Mouse (Mus musculus): Measurements from ENCODE around the gene Sept5. TPM values are rescaled to one million over a fixed set of nuclear protein-coding genes. Genes with fewer than 3 reads are reported as not detected.

The Sept5 gene
- polyA plus RNA-seq (2015; fragmentation: Nextera tagmentation; extraction: Ambion mirVana), result 169 and 176 TPM in 2 replicates

GRCm38 (mm10) chr16:18629390-18630231 lies at the start of gene Sept5:
Gene Sept5, minus strand, starts transcription at chr16:18629954.
- peak within 1 kb of the TSS; percentile 88 for H3K4me2 ChIP-seq
- H3K4me3 ChIP-seq, result peak within 1 kb of the TSS; percentile 84
- no peaks in the 10 kb centered on the region for H3K9me3 ChIP-seq
- WGBS, result 1% methylated on average over 55 of the region's 93 CpGs
- peaks cover 45% of the 10 kb centered on the region for H3K4me1 ChIP-seq (replicated peaks)
- peak; percentile 58 for ATAC-seq (ENCODE audit: low FRiP score)
- peak within 1 kb of the TSS; percentile 94 for H3K27ac ChIP-seq
- peaks cover 19% of the 10 kb centered on the region for H3K27me3 ChIP-seq
- H3K36me3 ChIP-seq, result peaks cover 11% of the 10 kb centered on the region
- peak within 1 kb of the TSS; percentile 96 for H3K9ac ChIP-seq

DNA sequence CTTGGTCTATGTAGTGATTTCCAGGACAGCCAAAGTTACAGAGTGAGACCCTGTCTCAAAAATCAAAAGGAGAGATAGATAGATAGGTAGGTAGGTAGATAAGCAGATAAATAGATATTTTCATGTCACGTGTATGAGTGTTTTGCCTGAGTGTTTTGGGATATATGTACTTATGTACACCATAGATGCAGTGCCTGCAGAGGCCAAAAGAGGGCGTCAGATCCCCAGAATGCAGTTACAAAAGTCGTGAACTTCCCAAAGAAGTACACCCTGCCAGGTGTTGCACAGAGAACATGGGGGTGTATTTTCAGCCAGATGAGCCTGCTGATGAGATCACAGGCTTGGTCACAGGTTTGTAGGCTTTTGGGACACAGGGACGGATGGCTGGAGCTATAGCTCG lies 49.4 kb upstream of the Sept5 start:
- no peak overlapping the region for H3K4me3 ChIP-seq
- no peaks in the 10 kb centered on the region for H3K27me3 ChIP-seq
- H3K27ac ChIP-seq, result no peak overlapping the region
- no peaks in the 10 kb centered on the region for H3K4me1 ChIP-seq (replicated peaks)
- WGBS, result 49% methylated on average over 5 of the region's 5 CpGs
- ATAC-seq (ENCODE audit: low FRiP score), result no peak
- H3K9ac ChIP-seq, result no peak overlapping the region
- no peaks in the 10 kb centered on the region for H3K9me3 ChIP-seq
- H3K36me3 ChIP-seq, result no peaks in the 10 kb centered on the region
- no peak overlapping the region for H3K4me2 ChIP-seq

GRCm38 (mm10) chr16:18677746-18678679 lies 48.3 kb upstream of the Sept5 start:
- WGBS, result 36% methylated on average over 17 of the region's 17 CpGs
- no peaks in the 10 kb centered on the region for H3K27me3 ChIP-seq
- no peak overlapping the region for H3K4me2 ChIP-seq
- no peaks in the 10 kb centered on the region for H3K9me3 ChIP-seq
- no peak overlapping the region for H3K9ac ChIP-seq
- no peak overlapping the region for H3K4me3 ChIP-seq
- no peak overlapping the region for H3K27ac ChIP-seq
- H3K4me1 ChIP-seq (replicated peaks), result no peaks in the 10 kb centered on the region
- no peak for ATAC-seq (ENCODE audit: low FRiP score)
- no peaks in the 10 kb centered on the region for H3K36me3 ChIP-seq

DNA sequence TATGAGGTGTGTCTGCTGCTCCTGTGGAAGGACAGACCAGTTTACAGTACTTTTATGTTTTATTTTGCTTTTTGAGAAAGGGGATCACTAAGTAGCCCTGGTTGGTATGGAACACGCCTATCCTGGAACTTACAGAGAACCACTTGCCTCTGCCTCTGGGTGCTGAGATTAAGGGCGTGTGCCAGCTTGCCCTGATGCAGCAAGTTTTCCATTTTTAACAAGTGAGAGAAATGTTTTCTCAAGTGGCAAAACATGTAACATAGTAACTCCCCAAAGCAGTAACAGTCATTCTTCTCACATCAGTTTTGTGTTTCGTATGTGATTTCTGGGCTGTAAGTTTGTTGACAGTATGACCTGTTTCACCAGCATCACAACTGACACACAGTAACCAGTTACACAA lies 43.3 kb upstream of the Sept5 start:
- H3K4me3 ChIP-seq, result no peak overlapping the region
- no peak overlapping the region for H3K4me2 ChIP-seq
- no peak overlapping the region for H3K9ac ChIP-seq
- no peaks in the 10 kb centered on the region for H3K4me1 ChIP-seq (replicated peaks)
- WGBS, result 89% methylated on average over 3 of the region's 3 CpGs
- ATAC-seq (ENCODE audit: low FRiP score), result no peak
- no peaks in the 10 kb centered on the region for H3K36me3 ChIP-seq
- H3K9me3 ChIP-seq, result no peaks in the 10 kb centered on the region
- no peak overlapping the region for H3K27ac ChIP-seq
- H3K27me3 ChIP-seq, result no peaks in the 10 kb centered on the region

DNA sequence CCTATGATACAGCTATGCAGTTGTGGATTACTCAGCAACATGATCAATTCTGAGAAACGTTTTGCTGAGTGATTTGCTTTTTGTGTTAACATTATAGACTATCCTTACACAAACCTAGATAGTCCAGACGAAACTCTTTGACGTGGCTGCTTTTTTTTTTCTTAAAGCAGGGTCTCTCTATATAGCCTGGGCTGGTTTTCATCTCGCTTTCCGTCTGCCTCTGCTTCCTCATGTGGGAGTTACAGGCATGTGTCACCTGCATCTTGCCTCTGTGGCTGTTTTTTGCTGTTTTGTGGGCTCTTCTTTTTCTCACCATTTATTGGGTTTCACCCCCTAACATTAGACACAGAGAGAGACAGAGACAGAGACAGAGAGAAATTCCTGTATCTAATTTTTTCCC lies 42.3 kb upstream of the Sept5 start:
- Histone ChIP-seq H3K36me3 (no peaks in the 10 kb centered on the region), H3K27ac (no peak overlapping the region), H3K27me3 (no peaks in the 10 kb centered on the region), H3K4me2 (no peak overlapping the region), H3K9ac (no peak overlapping the region), H3K4me3 (no peak overlapping the region), H3K9me3 (no peaks in the 10 kb centered on the region), H3K4me1 (replicated peaks) (no peaks in the 10 kb centered on the region)
- WGBS, result 72% methylated on average over 5 of the region's 5 CpGs
- ATAC-seq (ENCODE audit: low FRiP score), result no peak

DNA sequence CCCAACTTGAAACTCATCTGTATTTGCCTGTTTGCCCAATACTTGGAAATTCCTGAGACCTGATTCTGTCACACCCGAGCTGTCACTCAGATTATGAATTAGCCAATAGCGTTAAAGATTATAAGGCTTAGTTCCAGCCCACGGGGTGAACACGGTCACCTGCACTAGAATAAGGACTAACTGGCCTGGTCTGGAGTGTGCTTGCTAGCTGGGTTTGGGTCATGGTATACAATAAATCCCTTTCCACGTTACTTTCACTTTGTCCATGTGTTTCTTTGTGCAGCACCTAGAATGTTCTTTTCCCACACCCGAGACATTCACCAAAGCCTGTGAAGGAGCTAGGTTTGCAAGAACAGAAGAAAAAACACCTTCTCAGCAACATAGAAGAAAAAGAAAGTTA lies 40.2 kb upstream of the Sept5 start:
- no peaks in the 10 kb centered on the region for H3K4me1 ChIP-seq (replicated peaks)
- no peak overlapping the region for H3K27ac ChIP-seq
- WGBS, result 81% methylated on average over 6 of the region's 6 CpGs
- no peak for ATAC-seq (ENCODE audit: low FRiP score)
- no peaks in the 10 kb centered on the region for H3K27me3 ChIP-seq
- H3K4me2 ChIP-seq, result no peak overlapping the region
- H3K36me3 ChIP-seq, result no peaks in the 10 kb centered on the region
- H3K9ac ChIP-seq, result no peak overlapping the region
- H3K4me3 ChIP-seq, result no peak overlapping the region
- H3K9me3 ChIP-seq, result no peaks in the 10 kb centered on the region

DNA sequence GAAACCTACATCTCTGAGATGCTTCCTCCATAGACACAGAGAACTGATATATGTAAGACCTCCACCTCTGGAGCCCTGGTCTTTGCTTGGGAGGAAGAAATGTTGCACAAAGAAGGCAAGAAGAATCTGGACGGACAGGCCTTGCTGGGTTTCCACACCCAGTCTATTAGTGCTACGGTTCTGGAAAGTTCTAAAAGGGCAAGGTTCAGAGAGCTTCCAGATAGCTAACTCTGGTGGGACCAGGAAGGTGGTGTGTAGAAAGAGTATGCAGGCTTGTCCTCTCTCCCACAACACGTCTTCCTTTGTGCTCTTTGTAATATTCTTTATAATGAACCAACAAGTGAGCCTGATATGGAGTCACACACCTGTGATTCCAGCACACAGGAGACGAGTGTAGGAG lies 28.8 kb upstream of the Sept5 start:
- no peak overlapping the region for H3K4me3 ChIP-seq
- H3K27ac ChIP-seq, result no peak overlapping the region
- H3K4me2 ChIP-seq, result no peak overlapping the region
- no peak for ATAC-seq (ENCODE audit: low FRiP score)
- H3K36me3 ChIP-seq, result no peaks in the 10 kb centered on the region
- no peaks in the 10 kb centered on the region for H3K27me3 ChIP-seq
- no peak overlapping the region for H3K9ac ChIP-seq
- H3K9me3 ChIP-seq, result peaks cover 3% of the 10 kb centered on the region
- WGBS, result 84% methylated on average over 4 of the region's 4 CpGs
- no peaks in the 10 kb centered on the region for H3K4me1 ChIP-seq (replicated peaks)

GRCm38 (mm10) chr16:18655372-18656098 lies 25.8 kb upstream of the Sept5 start:
- no peaks in the 10 kb centered on the region for H3K27me3 ChIP-seq

DNA sequence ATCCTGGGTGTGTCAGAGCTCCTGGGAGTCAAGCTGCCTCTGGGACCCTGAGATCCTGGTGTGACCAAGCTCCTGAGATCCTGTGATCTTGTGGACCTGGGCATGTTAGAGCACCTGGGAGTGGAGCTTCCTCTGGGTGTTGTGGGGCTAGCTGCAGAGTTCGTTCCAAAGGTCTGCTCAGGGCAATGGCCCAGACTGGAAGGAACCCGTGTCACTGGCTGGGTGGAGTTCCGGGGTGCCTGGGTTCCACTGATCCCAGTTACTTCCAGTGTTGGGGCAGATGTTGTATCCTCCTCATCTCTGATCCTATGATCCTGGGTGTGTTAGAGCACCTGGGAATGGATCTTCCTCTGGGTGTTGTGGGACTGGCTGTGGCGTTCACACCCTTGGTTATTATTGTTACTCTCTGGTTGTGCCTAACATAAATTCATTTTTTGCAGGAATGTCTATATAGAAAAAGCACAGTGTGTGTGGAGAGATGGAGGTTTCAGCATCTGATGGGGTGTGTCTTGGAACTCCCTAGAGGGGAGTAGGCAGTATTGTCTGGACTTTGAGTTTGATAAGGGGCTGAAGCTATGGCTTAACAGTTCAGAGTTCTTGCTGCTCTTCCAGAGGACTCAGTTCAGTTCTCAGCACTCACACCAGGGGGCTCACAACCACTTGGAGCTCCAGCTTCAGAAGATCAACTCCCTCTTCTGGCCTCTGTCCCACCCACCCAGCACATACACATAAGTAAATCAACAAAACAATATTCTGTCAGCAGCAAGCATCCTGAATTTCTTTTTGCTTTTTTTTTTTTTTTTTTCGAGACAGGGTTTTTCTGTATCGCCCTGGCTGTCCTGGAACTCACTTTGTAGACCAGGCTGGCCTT lies 23.8 kb upstream of the Sept5 start:
- Histone ChIP-seq H3K36me3 (no peaks in the 10 kb centered on the region), H3K4me1 (replicated peaks) (no peaks in the 10 kb centered on the region)
- no peak for ATAC-seq (ENCODE audit: low FRiP score)

More at GRCm38 (mm10) chr16:18655372-18656098, 25.8 kb upstream of the Sept5 start:
- Histone ChIP-seq H3K36me3 (no peaks in the 10 kb centered on the region), H3K9ac (no peak overlapping the region), H3K9me3 (peaks cover 3% of the 10 kb centered on the region), H3K4me1 (replicated peaks) (no peaks in the 10 kb centered on the region), H3K4me3 (no peak overlapping the region), H3K27ac (no peak overlapping the region), H3K4me2 (no peak overlapping the region)
- 64% methylated on average over 5 of the region's 5 CpGs for WGBS
- no peak for ATAC-seq (ENCODE audit: low FRiP score)

GRCm38 (mm10) chr16:18649126-18649525 lies 19.4 kb upstream of the Sept5 start:
- H3K4me2 ChIP-seq, result no peak overlapping the region
- H3K9ac ChIP-seq, result no peak overlapping the region
- no peaks in the 10 kb centered on the region for H3K27me3 ChIP-seq
- ATAC-seq (ENCODE audit: low FRiP score), result no peak
- no peaks in the 10 kb centered on the region; the same call in 1 of the 2 replicates for H3K9me3 ChIP-seq
- WGBS, result 76% methylated on average over 3 of the region's 3 CpGs
- H3K4me3 ChIP-seq, result no peak overlapping the region
- H3K27ac ChIP-seq, result no peak overlapping the region
- no peaks in the 10 kb centered on the region for H3K36me3 ChIP-seq
- peaks cover 3% of the 10 kb centered on the region; the same call in 1 of the 2 replicates for H3K4me1 ChIP-seq (replicated peaks)

More for the DNA sequence above, 23.8 kb upstream of the Sept5 start:
- Histone ChIP-seq H3K4me3 (no peak overlapping the region), H3K9me3 (no peaks in the 10 kb centered on the region), H3K27ac (no peak overlapping the region), H3K4me2 (no peak overlapping the region), H3K27me3 (no peaks in the 10 kb centered on the region), H3K9ac (no peak overlapping the region)
- 91% methylated on average over 6 of the region's 6 CpGs for WGBS

DNA sequence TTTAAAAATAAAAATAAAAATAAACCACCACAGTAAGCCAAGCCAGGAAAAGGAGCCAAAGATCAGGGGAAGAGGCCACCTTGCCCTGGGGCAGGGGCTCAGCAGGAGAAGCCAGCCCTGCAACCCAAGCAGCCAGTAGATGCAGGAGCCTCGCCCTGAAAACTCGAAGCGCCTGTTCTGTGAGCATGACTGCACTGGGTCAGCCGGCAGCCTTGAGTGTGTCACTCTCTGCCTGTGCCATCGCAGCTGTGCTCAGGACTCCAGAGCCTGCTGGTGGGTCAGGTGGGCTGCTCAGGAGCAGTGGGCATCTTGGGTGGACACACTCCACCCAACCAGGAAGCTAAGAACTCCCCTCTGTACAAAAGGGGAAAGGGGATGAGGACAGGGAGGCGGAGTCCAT lies 15.6 kb upstream of the Sept5 start:
- WGBS, result 74% methylated on average over 6 of the region's 6 CpGs
- no peaks in the 10 kb centered on the region; the same call in 1 of the 2 replicates for H3K9me3 ChIP-seq
- H3K4me2 ChIP-seq, result no peak overlapping the region
- no peak for ATAC-seq (ENCODE audit: low FRiP score)
- peak overlapping the region; percentile 35; the same call in 1 of the 2 replicates for H3K9ac ChIP-seq
- no peaks in the 10 kb centered on the region for H3K36me3 ChIP-seq
- H3K27ac ChIP-seq, result no peak overlapping the region
- H3K27me3 ChIP-seq, result no peaks in the 10 kb centered on the region
- peaks cover 3% of the 10 kb centered on the region; the same call in 1 of the 2 replicates for H3K4me1 ChIP-seq (replicated peaks)
- no peak overlapping the region for H3K4me3 ChIP-seq
